Mouse (Mus musculus): ENCODE results near the gene Dennd1b. TPM values are rescaled to one million over a fixed set of nuclear protein-coding genes. Genes with fewer than 3 reads are reported as not detected.

The Dennd1b gene
- total and polyA plus RNA-seq, 2 experiments from 2014 or later, result 8.9 to 19.8 TPM

- TF ChIP-seq CTCF (IDR thresholded peaks at IDR 0.05), result no peak
Measured at GRCm38 (mm10) chr1:138982203-138982602, 19.0 kb downstream of the Dennd1b start.

GRCm38 (mm10) chr1:138982611-138983010 lies 19.4 kb downstream of the Dennd1b start:
- no peaks in the 10 kb centered on the region for H3K36me3 ChIP-seq (ENCODE audit: insufficient read depth, low read length)
- TF ChIP-seq CTCF (IDR thresholded peaks at IDR 0.05), result no peak
- H3K4me3 ChIP-seq (ENCODE audit: low read depth, low read length), result no peak overlapping the region
- ATAC-seq (ENCODE audit: low FRiP score) (no peak), DNase-seq (ENCODE audit: low spot score) (no peak)
- no peaks in the 10 kb centered on the region for H3K27me3 ChIP-seq (ENCODE audit: insufficient read depth, low read length)
- no peak overlapping the region for H3K4me2 ChIP-seq (ENCODE audit: low read depth, low read length, poor library complexity, severe bottlenecking)
- peaks cover 5% of the 10 kb centered on the region; the same call in 1 of the 2 replicates for H3K4me1 ChIP-seq (ENCODE audit: insufficient read depth, low read length)
- no peak overlapping the region for H3K27ac ChIP-seq (ENCODE audit: low read depth, low read length)
- H3K9ac ChIP-seq (replicated peaks; ENCODE audit: low read length, poor library complexity, severe bottlenecking), result no peak overlapping the region
- H3K9me3 ChIP-seq (ENCODE audit: low read length), result no peaks in the 10 kb centered on the region
- 51% methylated on average over 5 of the region's 5 CpGs for WGBS

More at GRCm38 (mm10) chr1:138982203-138982602, 19.0 kb downstream of the Dennd1b start:
- no peak overlapping the region for H3K4me2 ChIP-seq (ENCODE audit: low read depth, low read length, poor library complexity, severe bottlenecking)
- no peaks in the 10 kb centered on the region for H3K9me3 ChIP-seq (ENCODE audit: low read length)
- H3K4me3 ChIP-seq (ENCODE audit: low read depth, low read length), result no peak overlapping the region
- H3K27me3 ChIP-seq (ENCODE audit: insufficient read depth, low read length), result no peaks in the 10 kb centered on the region
- 78% methylated on average over 7 of the region's 7 CpGs for WGBS
- no peak overlapping the region for H3K9ac ChIP-seq (replicated peaks; ENCODE audit: low read length, poor library complexity, severe bottlenecking)
- H3K27ac ChIP-seq (ENCODE audit: low read depth, low read length), result no peak overlapping the region; the same call in 1 of the 2 replicates
- no peaks in the 10 kb centered on the region for H3K36me3 ChIP-seq (ENCODE audit: insufficient read depth, low read length)
- ATAC-seq (ENCODE audit: low FRiP score) (no peak), DNase-seq (ENCODE audit: low spot score) (no peak)
- H3K4me1 ChIP-seq (ENCODE audit: insufficient read depth, low read length), result peaks cover 5% of the 10 kb centered on the region; the same call in 1 of the 2 replicates

- WGBS, result 51% methylated on average over 2 of the region's 2 CpGs
- DNase-seq (ENCODE audit: low spot score) (no peak), ATAC-seq (ENCODE audit: low FRiP score) (no peak)
- H3K9me3 ChIP-seq (ENCODE audit: low read length), result no peaks in the 10 kb centered on the region
- TF ChIP-seq CTCF (IDR thresholded peaks at IDR 0.05), result no peak
- no peaks in the 10 kb centered on the region for H3K36me3 ChIP-seq (ENCODE audit: insufficient read depth, low read length)
- H3K4me2 ChIP-seq (ENCODE audit: low read depth, low read length, poor library complexity, severe bottlenecking), result no peak overlapping the region
- H3K9ac ChIP-seq (replicated peaks; ENCODE audit: low read length, poor library complexity, severe bottlenecking), result no peak overlapping the region
- H3K27ac ChIP-seq (ENCODE audit: low read depth, low read length), result no peak overlapping the region
- H3K4me3 ChIP-seq (ENCODE audit: low read depth, low read length), result no peak overlapping the region
- peaks cover 5% of the 10 kb centered on the region; the same call in 1 of the 2 replicates for H3K4me1 ChIP-seq (ENCODE audit: insufficient read depth, low read length)
- no peaks in the 10 kb centered on the region for H3K27me3 ChIP-seq (ENCODE audit: insufficient read depth, low read length)
Measured at GRCm38 (mm10) chr1:138983064-138983463, 19.8 kb downstream of the Dennd1b start.

- 50% methylated on average over 6 of the region's 6 CpGs for WGBS
- no peaks in the 10 kb centered on the region for H3K9me3 ChIP-seq (ENCODE audit: low read length)
- no peaks in the 10 kb centered on the region for H3K27me3 ChIP-seq (ENCODE audit: insufficient read depth, low read length)
- H3K36me3 ChIP-seq (ENCODE audit: insufficient read depth, low read length), result no peaks in the 10 kb centered on the region
- TF ChIP-seq CTCF (IDR thresholded peaks at IDR 0.05), result no peak
- no peak overlapping the region for H3K4me2 ChIP-seq (ENCODE audit: low read depth, low read length, poor library complexity, severe bottlenecking)
- H3K27ac ChIP-seq (ENCODE audit: low read depth, low read length), result no peak overlapping the region
- no peak for ATAC-seq (ENCODE audit: low FRiP score)
- no peak overlapping the region for H3K9ac ChIP-seq (replicated peaks; ENCODE audit: low read length, poor library complexity, severe bottlenecking)
- no peak for DNase-seq (ENCODE audit: low spot score)
- H3K4me3 ChIP-seq (ENCODE audit: low read depth, low read length), result no peak overlapping the region
- H3K4me1 ChIP-seq (ENCODE audit: insufficient read depth, low read length), result peaks cover 5% of the 10 kb centered on the region; the same call in 1 of the 2 replicates
Measured at GRCm38 (mm10) chr1:138983465-138983864, 20.2 kb downstream of the Dennd1b start.

- DNase-seq (ENCODE audit: low spot score), result no peak
- Histone ChIP-seq H3K9me3 (ENCODE audit: low read length) (no peaks in the 10 kb centered on the region), H3K4me3 (ENCODE audit: low read depth, low read length) (no peak overlapping the region), H3K27me3 (ENCODE audit: insufficient read depth, low read length) (no peaks in the 10 kb centered on the region), H3K27ac (ENCODE audit: low read depth, low read length) (no peak overlapping the region), H3K4me2 (ENCODE audit: low read depth, low read length, poor library complexity, severe bottlenecking) (no peak overlapping the region), H3K4me1 (ENCODE audit: insufficient read depth, low read length) (peaks cover 5% of the 10 kb centered on the region; the same call in 1 of the 2 replicates), H3K36me3 (ENCODE audit: insufficient read depth, low read length) (no peaks in the 10 kb centered on the region), H3K9ac (replicated peaks; ENCODE audit: low read length, poor library complexity, severe bottlenecking) (no peak overlapping the region)
- no peak for ATAC-seq (ENCODE audit: low FRiP score)
- 92% methylated on average over 4 of the region's 4 CpGs for WGBS
- TF ChIP-seq CTCF (IDR thresholded peaks at IDR 0.05), result no peak
Measured at GRCm38 (mm10) chr1:138984161-138984560, 20.9 kb downstream of the Dennd1b start.

GRCm38 (mm10) chr1:138992384-138993138 lies 29.3 kb downstream of the Dennd1b start:
- Histone ChIP-seq H3K36me3 (ENCODE audit: insufficient read depth, low read length) (no peaks in the 10 kb centered on the region), H3K9me3 (ENCODE audit: low read length) (no peaks in the 10 kb centered on the region), H3K4me3 (ENCODE audit: low read depth, low read length) (no peak overlapping the region), H3K4me1 (ENCODE audit: insufficient read depth, low read length) (no peaks in the 10 kb centered on the region), H3K27me3 (ENCODE audit: insufficient read depth, low read length) (no peaks in the 10 kb centered on the region), H3K27ac (ENCODE audit: low read depth, low read length) (no peak overlapping the region), H3K4me2 (ENCODE audit: low read depth, low read length, poor library complexity, severe bottlenecking) (no peak overlapping the region), H3K9ac (replicated peaks; ENCODE audit: low read length, poor library complexity, severe bottlenecking) (no peak overlapping the region)
- no peak for TF ChIP-seq CTCF (IDR thresholded peaks at IDR 0.05)
- 55% methylated on average over 5 of the region's 5 CpGs for WGBS
- no peak for DNase-seq (ENCODE audit: low spot score)
- no peak for ATAC-seq (ENCODE audit: low FRiP score)

Measured in midbrain, postnatal 0 days (tissue).